Mouse (Mus musculus): ENCODE results near the gene Fam78a.

DNA sequence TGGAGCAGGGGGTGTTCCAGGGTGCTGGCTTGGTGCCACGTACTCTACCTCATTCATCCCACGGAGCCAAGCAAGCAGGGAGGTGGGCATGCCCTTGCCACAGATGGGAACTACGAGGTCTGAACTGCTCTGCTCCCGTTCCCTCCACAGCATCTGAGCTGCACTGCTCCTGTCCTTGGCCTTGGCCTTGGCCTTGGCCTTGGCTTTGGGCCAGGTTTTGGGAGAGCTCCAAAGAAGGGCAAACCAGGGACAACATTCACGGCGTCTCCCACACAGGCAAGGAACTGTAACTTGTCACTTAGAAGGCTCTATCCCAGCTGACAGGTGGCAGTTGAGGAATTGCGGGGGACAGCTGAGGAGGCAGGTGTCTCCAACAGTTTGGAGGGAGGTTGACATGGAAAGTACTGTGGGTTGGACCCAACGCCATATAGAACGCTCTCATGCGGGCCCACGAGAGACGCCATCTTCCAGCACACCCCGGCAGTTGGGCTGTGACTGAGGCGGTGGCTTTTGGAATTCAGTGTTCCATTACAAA is 5.4 kb downstream of the Fam78a start:
- no peak for TF ChIP-seq EP300 (IDR thresholded peaks at IDR 0.05; ENCODE audit: low read depth)
- no peak for TF ChIP-seq CTCF (IDR thresholded peaks at IDR 0.05; ENCODE audit: low read depth)

Measured in liver, postnatal 0 days (tissue).